Mouse (Mus musculus): ENCODE data around the gene Ncoa6. TPM values are rescaled to one million over a fixed set of nuclear protein-coding genes. Genes with fewer than 3 reads are reported as not detected.
A peak's percentile ranks its signal among the peaks of the same experiment; 100 is the strongest.

Ncoa6 gene
- 24.0 and 29.1 TPM in 2 replicates for polyA plus RNA-seq (2016; fragmentation: Nextera tagmentation; extraction: Ambion mirVana)

- H3K4me1 ChIP-seq (replicated peaks) = peaks cover 29% of the 10 kb centered on the region
- peak within 1 kb of the TSS; percentile 97 for H3K9ac ChIP-seq (replicated peaks)
- peak within 1 kb of the TSS; percentile 72 for H3K4me2 ChIP-seq
- H3K4me3 ChIP-seq (replicated peaks) = peak within 1 kb of the TSS; percentile 94
- H3K27me3 ChIP-seq = no peaks in the 10 kb centered on the region
- H3K27ac ChIP-seq = peak within 1 kb of the TSS; percentile 91
- no peaks in the 10 kb centered on the region for H3K9me3 ChIP-seq
- peak; percentile 75 for ATAC-seq (ENCODE audit: insufficient number of reproducible peaks, insufficient read depth, low FRiP score, low TSS enrichment, low read depth)
- WGBS = under 1% methylated on average over 49 of the region's 72 CpGs
- H3K36me3 ChIP-seq = no peaks in the 10 kb centered on the region
Observed at GRCm38 (mm10) chr2:155473570-155474088, at the start of gene Ncoa6. Gene Ncoa6, minus strand, starts transcription at chr2:155473894.

GRCm38 (mm10) chr2:155518531-155519270 lies 45.0 kb upstream of the Ncoa6 start:
- H3K27ac ChIP-seq = 0 out of 2 replicates have a peak overlapping the region, but pooled peaks have one; percentile 12
- no peak for ATAC-seq (ENCODE audit: insufficient number of reproducible peaks, insufficient read depth, low FRiP score, low TSS enrichment, low read depth)
- WGBS = 27% methylated on average over 18 of the region's 18 CpGs
- peaks cover 17% of the 10 kb centered on the region for H3K4me1 ChIP-seq (replicated peaks)
- peaks cover 25% of the 10 kb centered on the region for H3K27me3 ChIP-seq
- peak overlapping the region; percentile 61 for H3K9ac ChIP-seq (replicated peaks)
- no peaks in the 10 kb centered on the region for H3K9me3 ChIP-seq
- no peaks in the 10 kb centered on the region for H3K36me3 ChIP-seq
- peak overlapping the region; percentile 84 for H3K4me2 ChIP-seq
- H3K4me3 ChIP-seq (replicated peaks) = peak overlapping the region; percentile 57

- H3K27ac ChIP-seq = peak within 1 kb of the TSS; percentile 66; the same call in 1 of the 2 replicates
- peak within 1 kb of the TSS; percentile 84 for H3K4me2 ChIP-seq
- H3K9me3 ChIP-seq = no peaks in the 10 kb centered on the region
- no peaks in the 10 kb centered on the region for H3K36me3 ChIP-seq
- H3K4me3 ChIP-seq (replicated peaks) = peak within 1 kb of the TSS; percentile 57
- 3% methylated on average over 70 of the region's 70 CpGs for WGBS
- H3K9ac ChIP-seq (replicated peaks) = peak within 1 kb of the TSS; percentile 61
- peak; percentile 98 for ATAC-seq (ENCODE audit: insufficient number of reproducible peaks, insufficient read depth, low FRiP score, low TSS enrichment, low read depth)
- H3K4me1 ChIP-seq (replicated peaks) = peaks cover 17% of the 10 kb centered on the region
- H3K27me3 ChIP-seq = peaks cover 30% of the 10 kb centered on the region
Observed at GRCm38 (mm10) chr2:155517455-155518423, 44.0 kb upstream of the Ncoa6 start, which contains the start of the genes Acss2 and Ggt7. Gene Acss2, plus strand, starts transcription at chr2:155517948. Gene Ggt7, minus strand, starts transcription at chr2:155518237.

GRCm38 (mm10) chr2:155515941-155516340 lies 42.2 kb upstream of the Ncoa6 start:
- Histone ChIP-seq H3K27me3 (peaks cover 30% of the 10 kb centered on the region), H3K9ac (replicated peaks) (no peak overlapping the region), H3K4me2 (no peak overlapping the region), H3K4me3 (replicated peaks) (no peak overlapping the region), H3K4me1 (replicated peaks) (peaks cover 17% of the 10 kb centered on the region), H3K9me3 (no peaks in the 10 kb centered on the region), H3K27ac (no peak overlapping the region), H3K36me3 (no peaks in the 10 kb centered on the region)
- no peak for ATAC-seq (ENCODE audit: insufficient number of reproducible peaks, insufficient read depth, low FRiP score, low TSS enrichment, low read depth)
- 0% methylated on average over 1 of the region's 1 CpGs for WGBS

GRCm38 (mm10) chr2:155514666-155515065 lies 41.0 kb upstream of the Ncoa6 start:
- Histone ChIP-seq H3K4me3 (replicated peaks) (peak overlapping the region; percentile 47), H3K36me3 (no peaks in the 10 kb centered on the region), H3K27ac (no peak overlapping the region), H3K9me3 (no peaks in the 10 kb centered on the region), H3K4me1 (replicated peaks) (peaks cover 17% of the 10 kb centered on the region), H3K27me3 (peaks cover 30% of the 10 kb centered on the region), H3K9ac (replicated peaks) (peak overlapping the region; percentile 66), H3K4me2 (peak overlapping the region; percentile 81)
- WGBS = under 1% methylated on average over 23 of the region's 23 CpGs
- no peak for ATAC-seq (ENCODE audit: insufficient number of reproducible peaks, insufficient read depth, low FRiP score, low TSS enrichment, low read depth)

GRCm38 (mm10) chr2:155513543-155513942 lies 39.8 kb upstream of the Ncoa6 start:
- 67% methylated on average over 5 of the region's 5 CpGs for WGBS
- H3K27ac ChIP-seq = no peak overlapping the region
- H3K9me3 ChIP-seq = no peaks in the 10 kb centered on the region
- H3K36me3 ChIP-seq = no peaks in the 10 kb centered on the region
- H3K4me3 ChIP-seq (replicated peaks) = no peak overlapping the region
- no peak overlapping the region for H3K9ac ChIP-seq (replicated peaks)
- peaks cover 30% of the 10 kb centered on the region for H3K27me3 ChIP-seq
- H3K4me2 ChIP-seq = peak overlapping the region; percentile 81; the same call in 1 of the 2 replicates
- ATAC-seq (ENCODE audit: insufficient number of reproducible peaks, insufficient read depth, low FRiP score, low TSS enrichment, low read depth) = no peak
- H3K4me1 ChIP-seq (replicated peaks) = peaks cover 12% of the 10 kb centered on the region

- H3K9me3 ChIP-seq = no peaks in the 10 kb centered on the region
- no peak overlapping the region for H3K9ac ChIP-seq (replicated peaks)
- H3K27ac ChIP-seq = no peak overlapping the region
- H3K27me3 ChIP-seq = peaks cover 30% of the 10 kb centered on the region
- WGBS = 65% methylated on average over 4 of the region's 4 CpGs
- no peak overlapping the region for H3K4me2 ChIP-seq
- no peaks in the 10 kb centered on the region for H3K36me3 ChIP-seq
- ATAC-seq (ENCODE audit: insufficient number of reproducible peaks, insufficient read depth, low FRiP score, low TSS enrichment, low read depth) = no peak
- H3K4me1 ChIP-seq (replicated peaks) = peaks cover 10% of the 10 kb centered on the region
- no peak overlapping the region for H3K4me3 ChIP-seq (replicated peaks)
Observed at GRCm38 (mm10) chr2:155512479-155512878, 38.8 kb upstream of the Ncoa6 start.

GRCm38 (mm10) chr2:155507721-155508470 lies 34.2 kb upstream of the Ncoa6 start:
- ATAC-seq (ENCODE audit: insufficient number of reproducible peaks, insufficient read depth, low FRiP score, low TSS enrichment, low read depth) = no peak
- H3K27me3 ChIP-seq = no peaks in the 10 kb centered on the region
- H3K27ac ChIP-seq = no peak overlapping the region
- H3K36me3 ChIP-seq = no peaks in the 10 kb centered on the region
- no peak overlapping the region for H3K4me2 ChIP-seq
- H3K4me1 ChIP-seq (replicated peaks) = 0 out of 2 replicates have a peak, but pooled peaks cover 6% of the 10 kb centered on the region
- H3K9ac ChIP-seq (replicated peaks) = no peak overlapping the region
- 72% methylated on average over 10 of the region's 10 CpGs for WGBS
- H3K9me3 ChIP-seq = no peaks in the 10 kb centered on the region
- no peak overlapping the region for H3K4me3 ChIP-seq (replicated peaks)

- H3K27me3 ChIP-seq = no peaks in the 10 kb centered on the region
- H3K4me2 ChIP-seq = no peak overlapping the region
- no peaks in the 10 kb centered on the region for H3K9me3 ChIP-seq
- H3K36me3 ChIP-seq = no peaks in the 10 kb centered on the region
- no peak overlapping the region for H3K9ac ChIP-seq (replicated peaks)
- no peak overlapping the region for H3K27ac ChIP-seq
- ATAC-seq (ENCODE audit: insufficient number of reproducible peaks, insufficient read depth, low FRiP score, low TSS enrichment, low read depth) = no peak
- WGBS = 84% methylated on average over 9 of the region's 9 CpGs
- H3K4me3 ChIP-seq (replicated peaks) = no peak overlapping the region
- 0 out of 2 replicates have a peak, but pooled peaks cover 6% of the 10 kb centered on the region for H3K4me1 ChIP-seq (replicated peaks)
Observed at GRCm38 (mm10) chr2:155505811-155506210, 32.1 kb upstream of the Ncoa6 start.

All from limb, embryonic 12.5 days (tissue).